Mouse (Mus musculus) myocyte (in vitro differentiated cells): Measurements from ENCODE around the gene Dnttip1.

ENCODE experiments used
- CEBPB ChIP-seq: IDR thresholded peaks from 2 replicates; pipeline ENCODE4 v1.6.1; 2011; ENCODE audit warnings: mild to moderate bottlenecking, moderate library complexity; ENCODE audit not compliant: poor library complexity, insufficient read depth, severe bottlenecking
- E2F4 ChIP-seq: IDR thresholded peaks from one replicate; pipeline ENCODE4 v1.6.1; 2011; ENCODE audit warnings: mild to moderate bottlenecking, control low read depth, moderate library complexity; ENCODE audit not compliant: insufficient read depth
- MAX ChIP-seq: IDR thresholded peaks from one replicate; pipeline ENCODE4 v1.6.1; 2011; ENCODE audit warnings: low read depth, mild to moderate bottlenecking, control low read depth
- MYOD1 ChIP-seq, 3 experiments: IDR thresholded peaks; one replicate each; pipeline ENCODE4 v1.6.1; 2011; ENCODE audit warnings: control low read depth in 2 of 3, low read depth in 2 of 3, mild to moderate bottlenecking in 2 of 3, moderate library complexity in 1 of 3; ENCODE audit not compliant: insufficient read length in 2 of 3, control insufficient read depth in 1 of 3
- MYOG ChIP-seq, 3 experiments: IDR thresholded peaks; one replicate each; pipeline ENCODE4 v1.6.1; 2011; ENCODE audit warnings: control low read depth in 2 of 3, low read depth in 2 of 3, mild to moderate bottlenecking in 2 of 3; ENCODE audit not compliant: insufficient read length in 2 of 3, control insufficient read depth in 1 of 3, insufficient read depth in 1 of 3
- POLR2A ChIP-seq: IDR thresholded peaks from one replicate; pipeline ENCODE4 v1.6.1; 2011; ENCODE audit warnings: low read depth, mild to moderate bottlenecking, control low read depth, moderate library complexity; ENCODE audit not compliant: insufficient read length
- POLR2AphosphoS2 ChIP-seq: IDR thresholded peaks from one replicate; pipeline ENCODE4 v1.6.1; 2011; ENCODE audit warnings: low read depth, control low read depth; ENCODE audit not compliant: insufficient read length
- SRF ChIP-seq: IDR thresholded peaks from one replicate; pipeline ENCODE4 v1.6.1; 2011; ENCODE audit warnings: low read depth; ENCODE audit not compliant: control insufficient read depth, insufficient read length
- TCF12 ChIP-seq: IDR thresholded peaks from one replicate; pipeline ENCODE4 v1.6.1; 2011; ENCODE audit warnings: mild to moderate bottlenecking, control low read depth; ENCODE audit not compliant: poor library complexity, insufficient read depth, severe bottlenecking
- TCF3 ChIP-seq: IDR thresholded peaks from one replicate; pipeline ENCODE4 v1.6.1; 2011; ENCODE audit warnings: low read depth, control low read depth; ENCODE audit not compliant: insufficient read length
- USF1 ChIP-seq: IDR thresholded peaks from one replicate; pipeline ENCODE4 v1.6.1; 2011; ENCODE audit warnings: low read depth, mild to moderate bottlenecking, control low read depth, moderate library complexity

- TF ChIP-seq USF1 (no peak), POLR2AphosphoS2 (no peak), MAX (no peak), POLR2A (no peak), MYOG (IDR thresholded peaks at IDR 0.05; ENCODE audit: control insufficient read depth in 1 of 3, insufficient read depth in 1 of 3, insufficient read length in 2 of 3, low read depth in 2 of 3) (no peak), MYOD1 (IDR thresholded peaks at IDR 0.05; ENCODE audit: control insufficient read depth in 1 of 3, insufficient read length in 2 of 3, low read depth in 2 of 3) (no peak), E2F4 (no peak), CEBPB (no peak), TCF12 (no peak), SRF (no peak), TCF3 (no peak)
These were observed 67.8 kb downstream of the Dnttip1 start for GRCm38 (mm10) chr2:164813557-164813956.
